Mouse (Mus musculus) ovary, adult 10 weeks (tissue): ENCODE data around the gene Chaf1b. TPM values are rescaled to one million over a fixed set of nuclear protein-coding genes. Genes with fewer than 3 reads are reported as not detected.

Experiments used
- polyA plus RNA-seq: library from polyadenylated mRNA; stranded (reverse); fragments of 350-450 nt; fragmentation: Illumina TruSeq; extraction: RNeasy Lipid Tissue Mini Kit (QIAGEN cat#74804); gene quantifications from one replicate; pipeline ENCODE4 v1.2.3, GENCODE M21; 2014

The Chaf1b gene
- polyA plus RNA-seq = 4.7 TPM

DNA sequence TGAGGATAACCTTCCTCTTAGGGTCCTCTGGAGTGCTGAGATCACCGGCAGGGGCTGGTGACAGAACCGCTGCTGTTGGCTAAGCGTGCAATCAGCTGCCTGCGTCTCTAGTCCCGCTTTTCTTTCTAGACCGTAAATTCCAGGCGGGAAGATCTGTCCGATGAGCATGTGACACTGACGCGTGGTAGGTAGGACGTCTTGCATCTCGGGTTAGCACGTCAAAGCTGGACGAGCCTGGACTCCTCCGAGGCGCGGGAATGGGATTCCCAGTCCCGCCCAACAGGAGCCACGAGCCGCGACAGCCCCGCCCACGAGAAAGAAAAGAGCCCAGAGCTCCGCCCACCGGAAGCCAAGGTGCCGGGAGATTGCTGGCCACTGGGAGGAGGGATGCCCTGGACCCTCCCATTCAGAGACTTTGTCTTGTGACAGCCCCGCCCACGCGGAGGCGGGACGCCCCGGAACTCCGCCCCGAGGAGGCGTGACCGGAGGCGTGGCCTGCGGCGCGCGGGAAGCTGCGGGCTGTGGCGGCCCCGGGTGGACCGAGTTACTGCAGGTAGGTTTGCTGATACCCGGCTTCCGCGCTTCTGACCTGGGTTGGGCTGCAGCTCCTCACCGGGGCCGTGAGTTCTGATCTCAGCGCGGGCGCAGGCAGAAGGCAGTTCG, at the start of gene Chaf1b:
Chaf1b (plus strand) TSS at position 479 of the 663 bp plus-strand sequence.

Other genes starting within 250 kb of the Chaf1b start
- gene Cbr3, start 200.7 kb upstream of the Chaf1b start, polyA plus RNA-seq = 1.9 TPM
- 6.1 TPM for gene Dop1b, start 172.0 kb upstream of the Chaf1b start, polyA plus RNA-seq
- 175 TPM for gene Morc3, start 51.8 kb upstream of the Chaf1b start, polyA plus RNA-seq
- gene Cldn14, start 124.9 kb downstream of the Chaf1b start, polyA plus RNA-seq = not detected
- not detected for gene Sim2, start 201.0 kb downstream of the Chaf1b start, polyA plus RNA-seq